Mouse (Mus musculus): Measurements from ENCODE around the gene Boll. TPM values are rescaled to one million over a fixed set of nuclear protein-coding genes. Genes with fewer than 3 reads are reported as not detected.
A peak's percentile ranks its signal among the peaks of the same experiment; 100 is the strongest.
"Not testable (repeated sequence)": the region's sequence is repeated elsewhere in the genome, so short reads cannot be mapped to it uniquely, and the experiment has no call there.

Gene Boll
- polyA plus RNA-seq, 1 experiment from 2014 or later = 0.07 TPM

- Histone ChIP-seq H3K36me3 (replicated peaks; ENCODE audit: insufficient read depth, low read length) (no peaks in the 10 kb centered on the region), H3K27ac (ENCODE audit: low read depth) (no peak overlapping the region), H3K9me3 (ENCODE audit: low read length) (peaks cover 7% of the 10 kb centered on the region), H3K9ac (replicated peaks) (0 out of 2 replicates have a peak overlapping the region, but pooled peaks have one; percentile 44), H3K27me3 (ENCODE audit: insufficient read depth, low read length) (peaks cover 9% of the 10 kb centered on the region), H3K4me2 (ENCODE audit: low read depth, low read length) (peak overlapping the region; percentile 74), H3K4me3 (ENCODE audit: low read depth, low read length) (peak overlapping the region; percentile 46), H3K4me1 (ENCODE audit: insufficient read depth) (peaks cover 4% of the 10 kb centered on the region; the same call in 1 of the 2 replicates)
- ATAC-seq (peak; percentile 92), DNase-seq (peak; percentile 60)
- WGBS (ENCODE audit: insufficient replicate concordance) = 2% methylated on average over 26 of the region's 27 CpGs
- no peak for TF ChIP-seq EP300 (IDR thresholded peaks at IDR 0.05; ENCODE audit: low read depth)
- peak; percentile 33; the same call in 1 of the 2 replicates for TF ChIP-seq CTCF (IDR thresholded peaks at IDR 0.05; ENCODE audit: low read depth)
These were observed 317 bp upstream of the Boll start for GRCm38 (mm10) chr1:55363586-55363985.

- Histone ChIP-seq H3K36me3 (replicated peaks; ENCODE audit: insufficient read depth, low read length) (no peaks in the 10 kb centered on the region), H3K4me2 (ENCODE audit: low read depth, low read length) (peak overlapping the region; percentile 74; the same call in 1 of the 2 replicates), H3K27me3 (ENCODE audit: insufficient read depth, low read length) (peaks cover 9% of the 10 kb centered on the region), H3K9me3 (ENCODE audit: low read length) (peaks cover 7% of the 10 kb centered on the region), H3K4me1 (ENCODE audit: insufficient read depth) (peaks cover 4% of the 10 kb centered on the region; the same call in 1 of the 2 replicates), H3K27ac (ENCODE audit: low read depth) (no peak overlapping the region), H3K9ac (replicated peaks) (no peak overlapping the region), H3K4me3 (ENCODE audit: low read depth, low read length) (peak overlapping the region; percentile 46; the same call in 1 of the 2 replicates)
- ATAC-seq (peak; percentile 11; the same call in 1 of the 2 replicates), DNase-seq (peak; percentile 15)
- TF ChIP-seq CTCF (IDR thresholded peaks at IDR 0.05; ENCODE audit: low read depth) (no peak), EP300 (IDR thresholded peaks at IDR 0.05; ENCODE audit: low read depth) (no peak)
- 47% methylated on average over 32 of the region's 49 CpGs for WGBS (ENCODE audit: insufficient replicate concordance)
These were observed 635 bp downstream of the Boll start for GRCm38 (mm10) chr1:55362634-55363033.

GRCm38 (mm10) chr1:55351914-55352313 is 11.4 kb downstream of the Boll start:
- H3K36me3 ChIP-seq (replicated peaks; ENCODE audit: insufficient read depth, low read length); H3K9ac ChIP-seq (replicated peaks); H3K27me3 ChIP-seq (ENCODE audit: insufficient read depth, low read length); H3K4me1 ChIP-seq (ENCODE audit: insufficient read depth); H3K27ac ChIP-seq (ENCODE audit: low read depth); H3K9me3 ChIP-seq (ENCODE audit: low read length); DNase-seq; H3K4me3 ChIP-seq (ENCODE audit: low read depth, low read length); ATAC-seq; H3K4me2 ChIP-seq (ENCODE audit: low read depth, low read length): not testable (repeated sequence)
- WGBS (ENCODE audit: insufficient replicate concordance) = 68% methylated on average over 2 of the region's 2 CpGs

GRCm38 (mm10) chr1:55325496-55325895 is 37.8 kb downstream of the Boll start:
- WGBS (ENCODE audit: insufficient replicate concordance) = 67% methylated on average over 5 of the region's 5 CpGs
- H3K27me3 ChIP-seq (ENCODE audit: insufficient read depth, low read length); DNase-seq; H3K4me2 ChIP-seq (ENCODE audit: low read depth, low read length); H3K4me1 ChIP-seq (ENCODE audit: insufficient read depth); H3K9me3 ChIP-seq (ENCODE audit: low read length); H3K36me3 ChIP-seq (replicated peaks; ENCODE audit: insufficient read depth, low read length); H3K27ac ChIP-seq (ENCODE audit: low read depth); H3K4me3 ChIP-seq (ENCODE audit: low read depth, low read length); H3K9ac ChIP-seq (replicated peaks); ATAC-seq: not testable (repeated sequence)

GRCm38 (mm10) chr1:55301077-55301476 is 62.2 kb downstream of the Boll start:
- ATAC-seq (no peak), DNase-seq (no peak)
- TF ChIP-seq CTCF (IDR thresholded peaks at IDR 0.05; ENCODE audit: low read depth) = peak; percentile 48
- no peak for TF ChIP-seq EP300 (IDR thresholded peaks at IDR 0.05; ENCODE audit: low read depth)

GRCm38 (mm10) chr1:55279081-55279480 is 84.2 kb downstream of the Boll start:
- H3K4me3 ChIP-seq (ENCODE audit: low read depth, low read length) = no peak overlapping the region
- H3K4me2 ChIP-seq (ENCODE audit: low read depth, low read length) = no peak overlapping the region
- no peaks in the 10 kb centered on the region for H3K4me1 ChIP-seq (ENCODE audit: insufficient read depth)
- DNase-seq (no peak), ATAC-seq (no peak)
- TF ChIP-seq CTCF (IDR thresholded peaks at IDR 0.05; ENCODE audit: low read depth) = no peak
- TF ChIP-seq EP300 (IDR thresholded peaks at IDR 0.05; ENCODE audit: low read depth) = no peak
- H3K9ac ChIP-seq (replicated peaks) = no peak overlapping the region
- no peaks in the 10 kb centered on the region for H3K27me3 ChIP-seq (ENCODE audit: insufficient read depth, low read length)
- no peak overlapping the region for H3K27ac ChIP-seq (ENCODE audit: low read depth)
- H3K9me3 ChIP-seq (ENCODE audit: low read length) = no peaks in the 10 kb centered on the region
- H3K36me3 ChIP-seq (replicated peaks; ENCODE audit: insufficient read depth, low read length) = no peaks in the 10 kb centered on the region
- WGBS (ENCODE audit: insufficient replicate concordance) = 76% methylated on average over 9 of the region's 9 CpGs

More at GRCm38 (mm10) chr1:55301077-55301476, 62.2 kb downstream of the Boll start:
- no peaks in the 10 kb centered on the region for H3K9me3 ChIP-seq (ENCODE audit: low read length)
- H3K27me3 ChIP-seq (ENCODE audit: insufficient read depth, low read length) = no peaks in the 10 kb centered on the region
- no peak overlapping the region for H3K4me3 ChIP-seq (ENCODE audit: low read depth, low read length)
- no peak overlapping the region for H3K27ac ChIP-seq (ENCODE audit: low read depth)
- no peaks in the 10 kb centered on the region for H3K4me1 ChIP-seq (ENCODE audit: insufficient read depth)
- no peaks in the 10 kb centered on the region for H3K36me3 ChIP-seq (replicated peaks; ENCODE audit: insufficient read depth, low read length)
- no peak overlapping the region for H3K4me2 ChIP-seq (ENCODE audit: low read depth, low read length)
- H3K9ac ChIP-seq (replicated peaks) = no peak overlapping the region

GRCm38 (mm10) chr1:55265447-55265846 is 97.8 kb downstream of the Boll start:
- 63% methylated on average over 2 of the region's 2 CpGs for WGBS (ENCODE audit: insufficient replicate concordance)
- no peaks in the 10 kb centered on the region for H3K9me3 ChIP-seq (ENCODE audit: low read length)

More at GRCm38 (mm10) chr1:55265447-55265846, 97.8 kb downstream of the Boll start:
- TF ChIP-seq CTCF (IDR thresholded peaks at IDR 0.05; ENCODE audit: low read depth) = peak; percentile 36; the same call in 1 of the 2 replicates
- TF ChIP-seq EP300 (IDR thresholded peaks at IDR 0.05; ENCODE audit: low read depth) = no peak
- DNase-seq (no peak), ATAC-seq (no peak)
- Histone ChIP-seq H3K9ac (replicated peaks) (no peak overlapping the region), H3K4me3 (ENCODE audit: low read depth, low read length) (no peak overlapping the region), H3K27ac (ENCODE audit: low read depth) (no peak overlapping the region), H3K36me3 (replicated peaks; ENCODE audit: insufficient read depth, low read length) (no peaks in the 10 kb centered on the region), H3K4me1 (ENCODE audit: insufficient read depth) (no peaks in the 10 kb centered on the region), H3K27me3 (ENCODE audit: insufficient read depth, low read length) (no peaks in the 10 kb centered on the region), H3K4me2 (ENCODE audit: low read depth, low read length) (no peak overlapping the region)
